Comparison of ENCODE assay signal across 1 mouse cellular context in the genomic region with DNA sequence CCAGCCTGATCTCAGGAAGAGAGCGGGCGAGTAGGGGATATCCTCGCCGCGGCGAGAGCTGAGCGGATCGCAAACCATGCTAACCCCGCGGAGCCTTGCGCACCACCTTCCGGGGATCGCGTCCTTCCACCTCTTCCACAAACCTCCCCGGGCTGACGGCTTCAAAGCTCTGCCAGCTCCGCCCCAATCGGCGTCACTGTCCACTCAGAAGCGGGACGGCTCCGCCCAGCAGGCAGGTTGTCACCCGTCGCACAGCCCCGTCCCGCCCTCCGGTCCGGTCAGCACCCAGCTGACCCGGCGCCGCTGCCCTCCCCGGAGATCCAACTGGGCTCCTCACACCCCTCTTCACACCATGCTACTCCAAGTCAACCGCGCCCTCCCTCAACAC.
A peak's percentile ranks its signal among the peaks of the same experiment; 100 is the strongest.
TF ChIP-seq lines count a peak whose summit lies in the region.

No protein-coding gene starts in this region.

TF ChIP-seq in CH12.LX, 34 proteins besides CTCF, POLR2A, EP300 and RAD21:
- no peak for TF ChIP-seq ZC3H11A (IDR thresholded peaks at IDR 0.05; ENCODE audit: low read depth, low read length)
- peak; percentile 38; the same call in 1 of the 2 replicates for TF ChIP-seq UBTF (IDR thresholded peaks at IDR 0.05; ENCODE audit: low read depth, low read length)
- TF ChIP-seq ZNF384 (IDR thresholded peaks at IDR 0.05; ENCODE audit: low read depth, low read length), result no peak
- TF ChIP-seq PAX5 (IDR thresholded peaks at IDR 0.05; ENCODE audit: low read length), result no peak
- no peak for TF ChIP-seq MAFK (IDR thresholded peaks at IDR 0.05; ENCODE audit: insufficient replicate concordance, low read length)
- no peak for TF ChIP-seq ETS1 (conservative IDR thresholded peaks at IDR 0.05; ENCODE audit: low read depth, low read length)
- TF ChIP-seq ZMIZ1 (IDR thresholded peaks at IDR 0.05; ENCODE audit: low read depth, low read length), result 0 out of 2 replicates have a peak, but pooled peaks have one; percentile 26
- peak; percentile 35; the same call in 1 of the 2 replicates for TF ChIP-seq TCF12 (IDR thresholded peaks at IDR 0.05; ENCODE audit: low read depth, low read length)
- TF ChIP-seq TBP (conservative IDR thresholded peaks at IDR 0.05; ENCODE audit: low read depth, low read length), result peak; percentile 57; the same call in 1 of the 2 replicates
- TF ChIP-seq MAX (IDR thresholded peaks at IDR 0.05; ENCODE audit: low read length), result peak; percentile 12; the same call in 1 of the 2 replicates
- TF ChIP-seq ZKSCAN1 (IDR thresholded peaks at IDR 0.05; ENCODE audit: borderline replicate concordance, low read depth, low read length), result no peak
- peak; percentile 61; the same call in 1 of the 2 replicates for TF ChIP-seq ELF1 (IDR thresholded peaks at IDR 0.05; ENCODE audit: low read depth, low read length)
- TF ChIP-seq SIN3A (IDR thresholded peaks at IDR 0.05; ENCODE audit: low read length), result no peak
